Comparison of ENCODE assay signal across 13 mouse cellular contexts in genomic region chr1:92405131-92405530, GRCm38 (mm10).
A peak's percentile ranks its signal among the peaks of the same experiment; 100 is the strongest.
DNase-seq lines count a peak whose midpoint lies in the region; ATAC-seq lines count a peak whose summit lies in the region.
"Had no signal": no experiment of that assay in that cellular context is flagged by ENCODE, and none has a peak within 500 bp of the region (broad histone marks: within the 10 kb centered on the region; RNA-seq: fewer than 3 reads in every experiment).

No protein-coding gene starts in this region.

- H3K4me1 ChIP-seq in embryonic facial prominence, embryonic 14.5 days (ENCODE audit: control insufficient read depth, insufficient read depth, low read length), result no peaks in the 10 kb centered on the region
- 0 out of 2 replicates have a peak, but pooled peaks cover 2% of the 10 kb centered on the region for H3K4me1 ChIP-seq in embryonic facial prominence, embryonic 10.5 days
- 0 out of 2 replicates have a peak, but pooled peaks cover 3% of the 10 kb centered on the region for H3K4me1 ChIP-seq in hindbrain, embryonic 16.5 days (ENCODE audit: control insufficient read depth, insufficient read depth, low read depth, low read length)
- peaks cover 9% of the 10 kb centered on the region; the same call in 1 of the 2 replicates for H3K4me1 ChIP-seq in hindbrain, embryonic 10.5 days (replicated peaks)
- H3K4me1 ChIP-seq in midbrain, embryonic 14.5 days (ENCODE audit: control insufficient read depth, insufficient read depth, low read length), result no peaks in the 10 kb centered on the region
- H3K4me1 ChIP-seq in midbrain, embryonic 13.5 days (replicated peaks), result no peaks in the 10 kb centered on the region; the same call in 1 of the 2 replicates

- no peak overlapping the region for H3K4me3 ChIP-seq in embryonic facial prominence, embryonic 14.5 days (ENCODE audit: low read depth, low read length)
- no peak overlapping the region for H3K4me3 ChIP-seq in embryonic facial prominence, embryonic 10.5 days
- no peak overlapping the region for H3K4me3 ChIP-seq in hindbrain, embryonic 16.5 days (ENCODE audit: low read length)
- H3K4me3 ChIP-seq in hindbrain, embryonic 10.5 days, result no peak overlapping the region
- H3K4me3 ChIP-seq in midbrain, embryonic 14.5 days (replicated peaks; ENCODE audit: low read depth, low read length), result no peak overlapping the region
- H3K4me3 ChIP-seq in midbrain, embryonic 13.5 days (replicated peaks), result no peak overlapping the region
- H3K4me3 ChIP-seq: limb, embryonic 12.5 days had no signal

- ATAC-seq in embryonic facial prominence, embryonic 14.5 days (ENCODE audit: low read depth), result peak; percentile 41; the same call in 1 of the 2 replicates
- ATAC-seq in hindbrain, embryonic 16.5 days, result peak; percentile 67; the same call in 1 of the 2 replicates
- ATAC-seq in midbrain, embryonic 14.5 days (ENCODE audit: low FRiP score, low TSS enrichment), result no peak
- ATAC-seq in midbrain, embryonic 13.5 days, result no peak

- 61% methylated on average over 5 of the region's 5 CpGs for WGBS in embryonic facial prominence, embryonic 14.5 days
- 82% methylated on average over 5 of the region's 5 CpGs for WGBS in embryonic facial prominence, embryonic 10.5 days
- WGBS in hindbrain, embryonic 16.5 days, result 81% methylated on average over 5 of the region's 5 CpGs
- 80% methylated on average over 5 of the region's 5 CpGs for WGBS in hindbrain, embryonic 10.5 days
- 76% methylated on average over 5 of the region's 5 CpGs for WGBS in midbrain, embryonic 14.5 days
- 81% methylated on average over 5 of the region's 5 CpGs for WGBS in midbrain, embryonic 13.5 days

- no peaks in the 10 kb centered on the region for H3K27me3 ChIP-seq in embryonic facial prominence, embryonic 14.5 days (replicated peaks; ENCODE audit: control insufficient read depth, insufficient read depth, low read length)
- H3K27me3 ChIP-seq in embryonic facial prominence, embryonic 10.5 days (replicated peaks; ENCODE audit: low read depth, poor library complexity, severe bottlenecking), result no peaks in the 10 kb centered on the region
- H3K27me3 ChIP-seq in hindbrain, embryonic 16.5 days (replicated peaks; ENCODE audit: control insufficient read depth, insufficient read depth, low read length), result no peaks in the 10 kb centered on the region
- no peaks in the 10 kb centered on the region for H3K27me3 ChIP-seq in hindbrain, embryonic 10.5 days (ENCODE audit: insufficient read depth, poor library complexity, severe bottlenecking)
- H3K27me3 ChIP-seq in midbrain, embryonic 14.5 days (ENCODE audit: control insufficient read depth, insufficient read depth, low read length), result no peaks in the 10 kb centered on the region
- H3K27me3 ChIP-seq in midbrain, embryonic 13.5 days, result no peaks in the 10 kb centered on the region

- H3K4me2 ChIP-seq in embryonic facial prominence, embryonic 14.5 days (ENCODE audit: low read depth, low read length), result no peak overlapping the region
- no peak overlapping the region for H3K4me2 ChIP-seq in hindbrain, embryonic 16.5 days (ENCODE audit: low read length)
- H3K4me2 ChIP-seq in midbrain, embryonic 14.5 days (ENCODE audit: low read length), result no peak overlapping the region
- no peak overlapping the region for H3K4me2 ChIP-seq in midbrain, embryonic 13.5 days (replicated peaks)
- H3K4me2 ChIP-seq: limb, embryonic 12.5 days had no signal

- DNase-seq in embryonic facial prominence, embryonic 14.5 days (ENCODE audit: low spot score), result peak; percentile 37
- no peak for DNase-seq in embryonic facial prominence, embryonic 10.5 days (ENCODE audit: low spot score)
- no peak for DNase-seq in hindbrain, embryonic 10.5 days (ENCODE audit: low spot score)
- peak; percentile 15 for DNase-seq in midbrain, embryonic 14.5 days
- DNase-seq in skeletal muscle tissue, adult 2 months (ENCODE audit: low read depth, low spot score), result peak; percentile 20
- DNase-seq in B cell, adult 2 months, result no peak
- DNase-seq: cerebellum, postnatal 36 days; kidney, adult 9 months; thymus, adult 2 months had no signal

- H3K36me3 ChIP-seq in embryonic facial prominence, embryonic 14.5 days (ENCODE audit: control insufficient read depth, insufficient read depth, low read length), result no peaks in the 10 kb centered on the region
- H3K36me3 ChIP-seq in embryonic facial prominence, embryonic 10.5 days (replicated peaks), result no peaks in the 10 kb centered on the region
- no peaks in the 10 kb centered on the region for H3K36me3 ChIP-seq in hindbrain, embryonic 16.5 days (ENCODE audit: control insufficient read depth, insufficient read depth, low read length)
- no peaks in the 10 kb centered on the region for H3K36me3 ChIP-seq in hindbrain, embryonic 10.5 days
- H3K36me3 ChIP-seq in midbrain, embryonic 14.5 days (ENCODE audit: control insufficient read depth, insufficient read depth, low read length), result no peaks in the 10 kb centered on the region
- H3K36me3 ChIP-seq in midbrain, embryonic 13.5 days, result no peaks in the 10 kb centered on the region
- H3K36me3 ChIP-seq: G1E; limb, embryonic 12.5 days had no signal

- no peak overlapping the region for H3K9ac ChIP-seq in embryonic facial prominence, embryonic 14.5 days (ENCODE audit: low read depth, low read length)
- H3K9ac ChIP-seq in hindbrain, embryonic 16.5 days (ENCODE audit: low read depth, low read length), result no peak overlapping the region
- no peak overlapping the region for H3K9ac ChIP-seq in midbrain, embryonic 14.5 days (replicated peaks; ENCODE audit: low read length)
- no peak overlapping the region for H3K9ac ChIP-seq in midbrain, embryonic 13.5 days (replicated peaks)
- H3K9ac ChIP-seq: limb, embryonic 12.5 days had no signal

- H3K9me3 ChIP-seq in embryonic facial prominence, embryonic 14.5 days (ENCODE audit: control insufficient read depth, low read length), result no peaks in the 10 kb centered on the region
- H3K9me3 ChIP-seq in embryonic facial prominence, embryonic 10.5 days, result no peaks in the 10 kb centered on the region
- no peaks in the 10 kb centered on the region for H3K9me3 ChIP-seq in hindbrain, embryonic 16.5 days (ENCODE audit: control insufficient read depth, low read length)
- H3K9me3 ChIP-seq in hindbrain, embryonic 10.5 days, result no peaks in the 10 kb centered on the region
- H3K9me3 ChIP-seq in midbrain, embryonic 14.5 days (ENCODE audit: control insufficient read depth, low read length), result no peaks in the 10 kb centered on the region
- no peaks in the 10 kb centered on the region for H3K9me3 ChIP-seq in midbrain, embryonic 13.5 days
- H3K9me3 ChIP-seq: G1E; limb, embryonic 12.5 days had no signal

- H3K27ac ChIP-seq in embryonic facial prominence, embryonic 14.5 days (replicated peaks; ENCODE audit: low read depth, low read length), result no peak overlapping the region
- H3K27ac ChIP-seq in embryonic facial prominence, embryonic 10.5 days (replicated peaks), result no peak overlapping the region; the same call in 1 of the 2 replicates
- no peak overlapping the region for H3K27ac ChIP-seq in hindbrain, embryonic 16.5 days (ENCODE audit: low read depth, low read length)
- H3K27ac ChIP-seq in hindbrain, embryonic 10.5 days, result no peak overlapping the region
- no peak overlapping the region for H3K27ac ChIP-seq in midbrain, embryonic 14.5 days (replicated peaks; ENCODE audit: low read depth, low read length)
- H3K27ac ChIP-seq in midbrain, embryonic 13.5 days, result no peak overlapping the region
- H3K27ac ChIP-seq: limb, embryonic 12.5 days had no signal

Comparison
In these comparisons a context has a peak if more than half of its experiments do, and no peak if none do; other contexts are left out.
1. DNase-seq: peak in embryonic facial prominence, embryonic 14.5 days (single experiment), midbrain, embryonic 14.5 days (single experiment) and skeletal muscle tissue, adult 2 months (single experiment); none in embryonic facial prominence, embryonic 10.5 days (single experiment), hindbrain, embryonic 10.5 days (single experiment) and B cell, adult 2 months (0 of 2).
2. ATAC-seq: peak in embryonic facial prominence, embryonic 14.5 days (single experiment) and hindbrain, embryonic 16.5 days (single experiment); none in midbrain, embryonic 14.5 days (single experiment) and midbrain, embryonic 13.5 days (single experiment).